Mouse (Mus musculus) right cerebral cortex, adult 2 months (tissue): ENCODE results near the gene Gcnt1.

Experiments used
- DNase-seq, 2 experiments: peaks; one replicate each; pipeline ENCODE4 v3.0.0; 2021 to 2022; ENCODE audit warnings: low spot score in 2 of 2

Gene Gcnt1

DNA sequence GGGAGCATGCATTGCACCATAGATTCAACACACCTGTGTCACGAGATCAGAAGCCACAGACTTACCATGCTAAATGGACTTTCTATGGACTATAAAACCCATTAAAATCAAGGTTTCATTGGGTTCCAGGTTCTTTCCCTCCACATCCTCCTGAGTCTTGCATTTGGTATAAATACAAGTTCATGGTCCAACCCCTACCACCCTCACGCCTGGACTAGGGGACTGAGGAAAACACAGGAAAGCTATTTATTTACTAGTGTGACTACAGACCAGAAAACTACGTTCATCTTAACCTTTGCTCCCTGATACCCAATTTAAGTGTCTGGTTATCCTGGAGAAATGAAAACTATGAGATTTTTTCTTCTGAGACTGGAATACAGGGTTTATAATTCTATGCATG, at the start of gene Gcnt1:
Gcnt1 (minus strand) TSS at position 144 of the 400 bp plus-strand sequence.
- DNase-seq = no peak

DNA sequence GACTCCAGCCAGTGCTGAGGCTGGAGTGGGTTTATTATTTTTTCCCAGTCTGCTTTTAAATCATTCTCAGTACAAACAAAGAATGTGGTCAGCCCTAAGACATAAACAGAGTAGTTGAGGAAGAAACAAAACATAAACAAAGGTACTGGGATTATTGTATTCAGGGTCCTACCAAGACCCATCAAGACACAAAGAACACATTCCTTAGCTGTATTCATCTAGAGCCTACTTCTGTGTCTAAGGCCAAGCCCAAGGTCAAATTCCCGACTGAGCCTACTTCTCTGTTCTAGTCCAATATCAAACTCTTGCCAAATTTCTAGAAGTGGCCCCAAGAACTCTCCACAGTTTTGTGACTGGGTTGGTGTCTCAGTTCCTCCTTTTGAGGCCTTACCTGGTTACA, 45.2 kb upstream of the Gcnt1 start:
- DNase-seq = no peak

- DNase-seq = no peak
These were observed 40.3 kb upstream of the Gcnt1 start for GRCm38 (mm10) chr19:17412915-17413459.

- DNase-seq = no peak
These were observed 37.9 kb upstream of the Gcnt1 start for GRCm38 (mm10) chr19:17410465-17411065.

GRCm38 (mm10) chr19:17409351-17409750, 36.7 kb upstream of the Gcnt1 start:
- no peak for DNase-seq

DNA sequence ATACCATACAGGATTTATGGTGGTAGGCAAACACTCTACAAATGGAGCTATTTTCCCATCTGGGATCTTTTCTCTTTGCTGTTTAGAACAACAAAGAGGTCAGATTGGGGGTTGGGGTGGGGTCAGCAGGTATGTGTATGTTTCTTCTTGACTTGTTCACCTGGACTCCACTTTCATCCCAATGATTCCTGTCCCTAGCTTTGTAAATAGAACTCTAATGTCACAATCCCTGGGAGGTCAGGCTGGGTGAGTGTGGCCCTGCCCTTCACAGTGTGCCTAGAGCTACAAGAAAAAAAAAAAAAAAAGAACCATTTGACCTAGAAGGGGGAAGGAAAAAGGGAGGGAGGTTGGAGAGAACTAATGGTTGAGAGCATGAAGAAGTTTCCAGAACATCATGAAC, 35.9 kb upstream of the Gcnt1 start:
- DNase-seq = no peak

GRCm38 (mm10) chr19:17406823-17407222, 34.2 kb upstream of the Gcnt1 start:
- no peak for DNase-seq

DNA sequence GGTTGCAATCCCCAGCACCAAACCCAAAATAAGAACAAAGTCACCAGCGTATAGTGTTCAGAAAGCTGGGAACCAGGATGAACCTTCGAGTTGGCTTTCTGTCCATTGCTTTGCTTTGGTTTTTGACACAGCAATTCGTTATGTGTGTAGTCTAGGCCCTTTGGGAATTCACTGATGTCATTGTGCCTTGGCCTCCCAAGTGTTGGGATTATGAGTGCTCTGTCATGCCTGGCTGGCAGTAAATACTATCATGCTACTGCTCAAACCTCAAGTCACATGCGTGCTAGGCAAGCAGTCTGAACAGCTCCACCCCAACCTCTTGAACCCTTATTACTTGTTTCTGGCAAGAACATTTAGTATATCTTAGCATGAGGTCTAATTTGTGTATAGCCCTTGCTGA, 30.5 kb upstream of the Gcnt1 start:
- DNase-seq = no peak

GRCm38 (mm10) chr19:17400571-17400970, 27.9 kb upstream of the Gcnt1 start:
- DNase-seq = no peak

DNA sequence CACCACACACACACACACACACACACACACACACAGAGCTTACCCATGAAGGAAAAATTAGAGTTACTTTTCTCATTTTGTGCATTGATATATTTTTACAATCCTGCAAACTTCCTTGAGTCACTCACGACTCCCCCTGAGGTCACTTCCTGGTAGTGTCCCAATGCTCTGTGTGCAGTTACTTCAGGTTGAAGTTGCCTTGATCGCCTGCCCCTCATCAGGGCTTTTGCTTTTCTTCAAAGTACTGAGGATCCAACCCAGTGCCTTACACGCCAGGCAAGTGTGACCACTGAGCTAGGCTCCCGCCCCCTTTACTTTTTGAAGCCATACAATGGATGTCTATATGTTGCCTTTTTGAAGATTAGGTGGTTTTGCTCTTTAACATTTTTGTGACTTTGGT, 27.3 kb upstream of the Gcnt1 start:
- DNase-seq = no peak

DNA sequence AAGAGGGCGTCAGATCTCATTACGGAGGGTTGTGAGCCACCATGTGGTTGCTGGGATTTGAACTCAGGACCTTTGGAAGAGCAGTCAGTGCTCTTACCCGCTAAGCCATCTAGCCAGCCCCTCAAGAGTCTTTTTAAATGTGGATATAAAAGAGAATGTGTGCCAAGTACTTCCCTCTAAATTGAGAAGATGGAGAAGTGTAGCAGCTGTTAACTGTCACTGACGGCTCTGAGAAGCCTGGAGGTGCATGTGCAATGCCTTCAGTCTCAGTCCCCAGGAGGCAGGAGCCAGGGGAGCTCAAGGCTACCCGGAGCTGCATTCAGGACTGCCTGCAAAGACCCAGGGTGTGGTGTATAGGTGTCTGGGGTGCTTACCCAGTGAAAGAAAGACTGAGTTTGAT, 25.3 kb upstream of the Gcnt1 start:
- DNase-seq = no peak

- no peak for DNase-seq
These were observed 24.2 kb upstream of the Gcnt1 start for GRCm38 (mm10) chr19:17396802-17397201.

DNA sequence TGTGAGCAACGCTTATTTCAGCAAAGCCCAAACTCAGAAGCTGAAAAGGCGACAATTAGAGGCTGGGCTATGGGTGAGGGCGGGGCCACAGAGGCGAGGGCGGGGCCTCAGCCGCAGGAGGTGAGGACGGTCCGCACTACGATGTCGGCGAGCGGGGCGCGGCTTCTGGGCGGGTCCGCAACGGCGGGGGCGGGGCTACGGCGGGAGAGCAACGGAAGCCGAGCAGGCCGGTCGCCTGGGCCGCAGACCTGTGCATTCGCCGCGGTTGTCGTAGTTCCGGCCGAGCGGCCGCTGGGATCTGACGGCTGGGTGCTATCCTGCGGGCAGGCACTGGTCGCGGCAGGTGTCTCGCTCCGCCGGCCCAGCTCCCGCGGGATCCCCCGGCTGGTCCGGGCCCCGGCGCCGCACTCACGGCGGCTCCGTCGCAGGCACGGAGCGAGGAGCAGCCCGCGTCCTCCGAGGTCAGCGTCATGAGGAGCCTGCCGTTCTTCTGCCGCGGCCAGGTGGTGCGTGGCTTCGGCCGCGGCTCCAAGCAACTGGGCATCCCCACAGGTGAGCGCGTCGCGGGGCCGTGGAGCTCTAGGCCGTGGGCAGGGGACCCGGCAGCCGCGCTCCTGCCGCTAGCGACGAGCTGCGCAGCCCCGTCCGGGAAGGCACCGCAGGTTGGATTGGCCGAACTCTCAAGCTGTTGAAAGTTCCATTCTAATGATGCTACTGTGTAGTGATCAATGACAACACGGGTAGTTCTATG, 21.4 kb upstream of the Gcnt1 start, which contains the start of gene Rfk:
Rfk (plus strand) TSS at position 203 of the 751 bp plus-strand sequence.
- DNase-seq = peak; percentile 83 to 87

DNA sequence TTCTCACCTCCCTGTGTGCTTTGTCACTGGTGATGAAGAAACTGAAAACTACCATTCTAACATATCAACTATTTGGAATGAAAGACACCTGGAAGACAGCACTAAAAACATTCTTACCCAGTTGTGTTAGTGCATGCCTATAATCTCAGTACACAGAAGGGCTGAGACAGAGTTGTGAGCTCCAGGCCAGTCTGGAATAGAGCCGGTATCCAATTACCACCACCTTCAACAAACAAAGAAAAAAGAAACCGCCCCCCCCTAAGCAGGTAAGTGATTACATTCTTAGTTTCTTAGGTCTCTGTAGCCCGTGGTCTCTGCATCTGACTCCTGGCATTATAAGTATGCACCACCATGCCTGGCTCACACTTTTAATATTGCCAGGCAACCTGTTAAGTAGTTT, 20.2 kb upstream of the Gcnt1 start:
- DNase-seq = no peak

GRCm38 (mm10) chr19:17388404-17388803, 15.8 kb upstream of the Gcnt1 start:
- peak in 1 of 2 experiments; percentile 8 for DNase-seq

- DNase-seq = no peak
These were observed 13.8 kb upstream of the Gcnt1 start for GRCm38 (mm10) chr19:17386424-17386823.

DNA sequence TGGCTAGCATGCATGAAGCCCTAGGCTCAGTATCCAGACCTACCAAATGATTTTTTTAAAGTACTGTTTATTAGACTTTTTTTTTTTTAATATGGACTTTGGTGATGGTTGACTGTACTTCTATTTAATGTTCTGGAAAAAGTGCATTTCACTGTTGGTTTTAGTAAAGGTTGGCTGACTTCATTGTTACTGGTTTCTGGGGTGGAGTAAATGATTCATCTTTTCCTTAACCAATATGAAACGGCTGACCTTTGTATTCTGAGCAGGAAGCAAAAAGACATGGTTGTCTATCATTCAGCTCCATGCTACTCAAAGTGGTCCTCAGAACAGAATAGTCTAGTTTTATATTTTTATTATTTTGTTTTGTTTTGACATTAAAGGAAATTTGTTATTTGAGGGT, 12.8 kb upstream of the Gcnt1 start:
- no peak for DNase-seq

DNA sequence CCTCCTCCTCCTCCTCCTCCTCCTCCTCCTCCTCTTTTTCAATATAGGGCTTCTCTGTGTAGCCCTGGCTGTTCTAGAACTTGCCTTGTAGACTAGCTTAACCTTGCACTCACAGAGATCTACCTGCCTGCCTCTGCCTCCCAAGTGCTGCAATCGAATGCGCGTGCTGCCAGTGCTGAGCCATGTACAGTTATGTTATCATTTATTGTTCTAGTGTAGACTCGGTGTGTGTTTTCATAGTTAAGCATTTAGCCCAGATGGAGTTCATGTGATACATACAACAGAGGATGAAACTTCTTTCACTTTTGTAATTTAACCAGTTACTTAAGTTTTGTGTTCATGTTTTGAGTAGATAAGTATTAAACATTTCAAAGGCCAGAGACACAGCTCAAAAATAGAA, 12.4 kb upstream of the Gcnt1 start:
- no peak for DNase-seq

DNA sequence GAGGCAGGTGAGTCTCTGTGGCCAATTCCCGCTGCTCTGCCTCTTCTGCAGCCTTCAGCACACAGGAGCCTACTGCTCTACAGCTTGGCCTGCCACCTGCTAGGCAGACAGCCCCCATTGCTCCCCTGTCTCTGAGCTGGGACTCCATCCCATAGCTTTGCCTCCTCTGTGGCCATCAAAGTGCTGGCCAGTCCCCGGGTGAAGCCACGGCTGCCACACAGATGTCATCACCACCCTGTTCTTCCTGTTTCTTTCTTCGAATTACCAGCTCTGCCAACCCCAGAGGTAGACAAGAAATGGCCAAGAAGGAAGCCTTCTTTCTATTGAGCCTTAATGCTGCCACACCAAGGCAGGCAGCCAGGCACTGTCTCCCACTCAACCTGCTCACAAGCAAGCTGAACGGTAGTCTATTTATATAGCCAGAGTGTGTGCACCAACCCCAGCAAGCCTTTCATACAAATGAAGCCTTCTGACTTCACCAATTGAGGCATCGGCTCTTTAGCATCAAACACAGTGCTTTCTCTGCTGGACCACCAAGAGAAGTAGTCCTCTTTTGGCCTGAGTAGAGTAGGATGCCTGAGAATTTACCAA, 10.3 kb upstream of the Gcnt1 start:
- peak; percentile 13 to 20 for DNase-seq

- no peak for DNase-seq
These were observed 7.9 kb upstream of the Gcnt1 start for GRCm38 (mm10) chr19:17380549-17380948.

DNA sequence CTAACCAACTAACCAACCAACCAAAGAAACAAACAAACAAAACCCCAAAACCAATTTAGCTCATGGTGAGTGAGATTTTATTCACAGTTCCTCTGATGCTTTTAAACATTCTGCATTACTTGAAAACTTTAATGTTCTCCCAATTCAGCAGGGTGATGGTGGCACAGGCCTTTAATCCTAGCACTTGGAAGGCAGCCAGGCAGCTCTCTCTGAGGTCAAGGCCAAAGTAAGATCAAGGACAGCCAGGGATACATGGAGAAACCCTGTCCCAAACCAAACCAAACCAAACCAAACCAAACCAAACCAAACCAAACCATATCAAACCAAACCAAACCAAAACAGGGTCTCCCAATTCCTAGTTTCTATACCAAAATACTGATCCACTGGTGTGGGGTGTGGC, 6.2 kb upstream of the Gcnt1 start:
- DNase-seq = no peak

GRCm38 (mm10) chr19:17369581-17369980, 3.1 kb downstream of the Gcnt1 start:
- no peak for DNase-seq

- no peak for DNase-seq
These were observed 4.1 kb downstream of the Gcnt1 start for GRCm38 (mm10) chr19:17368557-17368956.
